Mouse (Mus musculus): Measurements from ENCODE around the gene Dkkl1.

The Dkkl1 gene

GRCm38 (mm10) chr7:45169495-45169894 lies 42.5 kb downstream of the Dkkl1 start:
- no peak for DNase-seq (ENCODE audit: low read depth, low spot score)

DNA sequence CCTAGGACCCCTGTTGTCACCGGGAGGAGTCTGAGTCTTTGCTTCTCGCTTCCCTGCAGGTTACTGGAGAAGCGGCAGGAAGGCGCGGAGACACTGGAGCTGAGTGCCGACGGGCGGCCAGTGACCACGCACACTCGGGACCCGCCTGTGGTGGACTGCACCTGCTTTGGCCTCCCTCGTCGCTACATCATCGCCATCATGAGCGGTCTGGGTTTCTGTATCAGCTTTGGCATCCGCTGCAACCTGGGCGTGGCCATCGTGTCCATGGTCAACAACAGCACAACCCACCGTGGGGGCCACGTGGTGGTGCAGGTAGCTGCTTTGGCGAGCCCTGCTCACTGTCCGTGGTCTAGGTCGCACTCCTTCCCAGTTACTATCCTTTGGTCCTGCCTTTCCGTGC lies 43.3 kb downstream of the Dkkl1 start:
- no peak for DNase-seq (ENCODE audit: low read depth, low spot score)

GRCm38 (mm10) chr7:45167761-45168445 lies 44.0 kb downstream of the Dkkl1 start:
- no peak for DNase-seq (ENCODE audit: low read depth, low spot score)

- no peak for DNase-seq (ENCODE audit: low read depth, low spot score)
Measured at GRCm38 (mm10) chr7:45166950-45167401, 45.0 kb downstream of the Dkkl1 start.

- DNase-seq (ENCODE audit: low read depth, low spot score): no peak
Measured at GRCm38 (mm10) chr7:45165701-45166100, 46.2 kb downstream of the Dkkl1 start.

DNA sequence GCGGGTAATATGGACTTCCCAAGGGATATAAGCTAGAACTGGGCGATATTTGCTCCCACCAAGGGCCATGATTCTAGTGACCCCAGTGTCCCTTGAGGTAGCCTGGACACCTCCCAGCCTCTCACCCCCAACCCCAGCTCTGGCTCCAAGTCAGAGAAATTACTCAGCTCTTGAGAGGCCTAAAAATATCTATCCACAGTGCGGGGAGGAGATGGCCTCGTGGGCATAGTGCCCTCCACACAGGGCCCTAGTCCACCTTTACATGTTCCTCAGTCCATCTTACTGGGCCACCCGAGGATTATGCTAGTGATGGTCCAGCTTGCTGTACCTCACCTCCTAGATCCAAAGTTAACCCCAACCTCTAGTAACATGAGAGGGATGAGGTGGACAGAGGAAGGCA lies 47.1 kb downstream of the Dkkl1 start:
- DNase-seq (ENCODE audit: low read depth, low spot score): no peak

DNA sequence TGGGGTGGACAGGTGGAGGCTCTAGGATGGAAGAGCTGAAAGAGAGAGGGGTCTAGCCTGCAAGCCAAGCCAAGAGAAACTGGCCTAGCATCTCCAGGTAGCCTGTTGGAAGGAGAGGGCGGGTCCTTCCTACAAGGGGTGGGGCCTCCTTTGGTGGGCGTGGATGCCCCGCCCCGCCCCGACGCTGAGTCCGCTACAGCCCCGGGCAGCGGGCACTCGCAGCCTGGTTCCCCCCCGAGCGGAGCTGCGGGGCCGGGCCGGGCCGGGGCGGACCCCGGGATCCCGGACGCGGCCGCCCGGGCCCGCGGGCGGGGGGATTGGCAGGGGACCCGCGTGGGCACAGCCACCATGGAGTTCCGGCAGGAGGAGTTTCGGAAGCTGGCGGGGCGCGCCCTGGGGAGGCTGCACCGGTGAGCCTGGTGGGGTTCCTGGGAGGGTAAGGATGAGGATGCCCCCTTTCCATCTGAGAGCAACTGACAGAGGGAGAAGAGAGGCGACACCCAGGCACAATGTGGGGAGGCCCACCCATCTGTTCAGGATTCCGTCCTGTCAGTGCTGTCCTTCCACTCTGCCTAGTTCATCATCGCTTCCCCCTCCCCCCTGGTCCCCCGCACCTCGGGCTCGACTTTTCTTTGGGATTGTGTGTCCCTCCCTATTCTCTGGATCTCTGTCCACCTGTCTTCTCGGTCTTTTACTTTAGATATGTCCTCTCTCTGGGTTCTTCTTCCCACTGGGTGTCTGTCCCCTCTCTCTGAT lies 48.0 kb downstream of the Dkkl1 start, which contains the start of gene Slc17a7:
Gene Slc17a7 (plus strand): TSS at position 215 of the 756 bp plus-strand sequence.
- DNase-seq (ENCODE audit: low read depth, low spot score): no peak

DNA sequence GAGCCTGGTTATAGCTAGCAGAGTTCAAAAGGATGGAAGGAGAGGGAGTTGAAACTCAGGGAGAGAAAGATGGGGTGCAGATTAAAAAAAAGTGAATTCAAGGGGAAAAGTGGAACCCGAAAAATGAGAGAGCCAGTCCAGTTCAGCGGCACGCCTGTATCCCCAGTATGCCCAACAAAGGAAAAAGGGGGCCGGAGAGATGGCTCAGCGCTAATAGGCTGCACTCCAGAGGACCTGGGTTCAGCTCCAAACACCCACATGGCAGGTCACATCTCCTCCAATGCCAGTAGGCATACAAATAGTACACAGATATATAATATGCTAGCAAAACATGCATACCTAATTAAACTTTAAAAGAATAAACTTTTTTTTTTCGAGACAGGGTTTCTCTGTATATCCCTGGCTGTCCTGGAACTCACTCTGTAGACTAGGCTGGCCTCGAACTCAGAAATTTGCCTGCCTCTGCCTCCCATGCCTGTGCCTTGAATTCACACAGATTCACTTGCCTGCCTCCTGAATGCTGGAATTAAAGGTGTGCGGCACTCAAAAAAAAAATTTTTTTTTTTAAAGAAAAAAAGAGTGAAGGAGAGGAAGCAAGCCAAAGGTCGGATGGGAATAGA lies 48.8 kb downstream of the Dkkl1 start:
- DNase-seq (ENCODE audit: low read depth, low spot score): no peak

DNA sequence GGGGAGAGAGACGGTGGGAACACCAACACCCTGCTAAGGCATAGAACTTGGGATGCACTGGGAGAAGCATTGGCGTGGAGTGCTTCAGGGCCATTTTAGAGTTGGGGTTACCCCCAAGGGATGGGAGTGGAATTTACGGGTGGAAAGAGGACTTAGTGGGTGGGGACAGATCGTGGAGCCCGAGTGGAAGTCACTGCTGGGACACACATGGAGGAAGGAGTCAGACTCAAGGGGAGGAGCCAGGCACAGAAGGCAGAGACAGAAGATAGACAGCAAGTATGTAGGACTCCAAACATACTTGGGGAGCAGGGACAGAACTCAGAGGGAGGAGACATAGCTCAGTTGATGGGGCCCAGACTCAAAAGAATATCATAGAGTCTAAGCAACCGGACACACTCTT lies 49.4 kb downstream of the Dkkl1 start:
- no peak for DNase-seq (ENCODE audit: low read depth, low spot score)

GRCm38 (mm10) chr7:45161612-45162473 lies 50.1 kb downstream of the Dkkl1 start:
- DNase-seq (ENCODE audit: low read depth, low spot score): peak; percentile 97

GRCm38 (mm10) chr7:45160866-45161265 lies 51.1 kb downstream of the Dkkl1 start:
- no peak for DNase-seq (ENCODE audit: low read depth, low spot score)

GRCm38 (mm10) chr7:45160316-45160800 lies 51.6 kb downstream of the Dkkl1 start:
- DNase-seq (ENCODE audit: low read depth, low spot score): no peak

DNA sequence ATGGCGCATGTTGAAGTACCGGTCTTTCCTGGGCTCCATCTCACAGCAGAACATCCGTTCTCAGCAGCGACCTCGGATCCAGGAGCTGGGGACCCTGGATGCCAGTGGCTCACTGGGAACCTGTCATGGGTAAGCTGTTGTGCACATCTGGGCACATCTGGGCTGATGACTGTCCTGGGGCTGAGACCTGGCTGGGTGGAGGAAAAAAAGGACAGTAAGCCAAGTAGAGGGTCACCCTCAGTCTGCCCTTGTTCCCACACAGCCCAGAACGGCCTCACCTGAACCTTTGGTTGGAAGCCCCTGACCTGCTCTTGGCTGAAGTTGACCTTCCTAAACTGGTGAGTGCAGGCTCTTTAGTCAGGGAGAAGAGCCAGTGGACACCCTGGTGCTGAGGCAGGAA lies 53.0 kb downstream of the Dkkl1 start:
- DNase-seq (ENCODE audit: low read depth, low spot score): no peak
